Mouse (Mus musculus) liver, adult 2 months (tissue): Measurements from ENCODE around the gene Coro6.

Experiments used
- CTCF ChIP-seq: fragments of 200-500 bp; IDR thresholded peaks from 2 replicates; pipeline ENCODE4 v1.5.1; 2011; ENCODE audit warnings: low read depth, low read length, control low read depth
- POLR2A ChIP-seq: fragments of 200-500 bp; IDR thresholded peaks from 2 replicates; pipeline ENCODE4 v1.6.1; 2011; ENCODE audit warnings: low read length, control low read depth; ENCODE audit not compliant: insufficient read depth; ENCODE audit errors: extremely low read depth

DNA sequence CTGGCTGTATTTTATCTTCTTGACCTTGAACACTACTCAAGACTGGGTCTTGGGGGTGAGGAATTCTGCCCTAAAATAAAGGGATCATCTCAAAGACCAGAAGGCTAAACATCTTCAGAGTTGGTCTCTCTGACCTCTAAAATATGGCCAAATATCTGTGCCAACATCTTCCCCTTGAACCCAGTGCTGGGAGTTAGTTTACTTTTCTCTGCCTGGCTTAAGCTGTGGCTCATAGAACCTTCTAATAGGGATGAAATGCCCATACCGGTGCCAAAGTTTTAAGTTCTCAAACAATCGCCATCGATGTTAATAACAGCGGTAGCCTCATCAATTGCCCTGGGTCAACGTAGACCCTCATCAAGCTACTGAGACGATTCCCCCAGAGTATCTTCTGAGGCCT, 355 bp upstream of the Coro6 start:
- TF ChIP-seq CTCF (no peak), POLR2A (no peak)
